Mouse (Mus musculus): Measurements from ENCODE around the gene Pcolce2. TPM values are rescaled to one million over a fixed set of nuclear protein-coding genes. Genes with fewer than 3 reads are reported as not detected.

Gene Pcolce2
- total and polyA plus RNA-seq, 3 experiments, result not detected

DNA sequence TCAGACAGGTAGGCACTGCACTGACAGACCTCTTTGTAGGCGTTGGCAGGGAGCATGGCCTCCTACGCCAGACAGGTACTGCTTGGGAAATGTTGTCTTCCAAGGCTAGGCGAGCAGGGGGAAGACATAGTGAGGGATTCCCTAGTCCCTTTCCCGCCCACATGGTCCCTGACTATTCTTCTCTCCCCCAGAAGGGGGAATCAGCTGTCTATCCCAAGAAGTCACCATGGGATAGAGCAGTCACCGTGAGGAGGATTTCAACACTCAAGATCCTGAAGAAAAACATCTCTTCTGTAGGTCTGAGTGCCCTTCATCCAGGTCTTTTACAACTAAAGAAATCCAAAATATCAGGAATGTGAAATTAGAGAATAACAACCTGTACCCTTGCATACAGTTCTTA, 30.2 kb upstream of the Pcolce2 start:
- no peak for DNase-seq (ENCODE audit: low read depth, low spot score)
- no peak overlapping the region for H3K27ac ChIP-seq (ENCODE audit: control insufficient read depth, low read depth, low read length)
- H3K4me1 ChIP-seq (ENCODE audit: control insufficient read depth in 1 of 2, insufficient read depth in 2 of 2, low read length in 2 of 2), result no peaks in the 10 kb centered on the region
- no peak overlapping the region for H3K4me3 ChIP-seq (ENCODE audit: control insufficient read depth in 1 of 2, insufficient read depth in 1 of 2, low read depth in 2 of 2, low read length in 2 of 2)
- TF ChIP-seq E2F4 (IDR thresholded peaks at IDR 0.05; ENCODE audit: borderline replicate concordance, low read depth, low read length) (no peak), USF2 (IDR thresholded peaks at IDR 0.05; ENCODE audit: borderline replicate concordance in 1 of 2, insufficient read depth in 1 of 2, low read depth in 1 of 2, low read length in 2 of 2) (no peak), ZKSCAN1 (IDR thresholded peaks at IDR 0.05; ENCODE audit: low read depth, low read length) (no peak), TAL1 (IDR thresholded peaks at IDR 0.05; ENCODE audit: low read length) (no peak), POLR2AphosphoS5 (IDR thresholded peaks at IDR 0.05; ENCODE audit: borderline replicate concordance, low read depth, low read length) (no peak)
- no peaks in the 10 kb centered on the region for H3K9me3 ChIP-seq (replicated peaks; ENCODE audit: insufficient read depth, low read length)
- peaks cover 0 to 1% of the 10 kb centered on the region in 2 experiments; a peak in 2 of 4 replicates for H3K27me3 ChIP-seq (ENCODE audit: control insufficient read depth in 1 of 2, insufficient read depth in 2 of 2, low read length in 2 of 2)
- H3K79me2 ChIP-seq (ENCODE audit: control insufficient read depth, insufficient read depth, low read length, poor library complexity), result no peaks in the 10 kb centered on the region
- H3K36me3 ChIP-seq (ENCODE audit: control insufficient read depth in 1 of 2, insufficient read depth in 2 of 2, low read length in 2 of 2), result no peaks in the 10 kb centered on the region
- no peak overlapping the region for H3K9ac ChIP-seq (ENCODE audit: control insufficient read depth, low read depth, low read length, poor library complexity, severe bottlenecking)

DNA sequence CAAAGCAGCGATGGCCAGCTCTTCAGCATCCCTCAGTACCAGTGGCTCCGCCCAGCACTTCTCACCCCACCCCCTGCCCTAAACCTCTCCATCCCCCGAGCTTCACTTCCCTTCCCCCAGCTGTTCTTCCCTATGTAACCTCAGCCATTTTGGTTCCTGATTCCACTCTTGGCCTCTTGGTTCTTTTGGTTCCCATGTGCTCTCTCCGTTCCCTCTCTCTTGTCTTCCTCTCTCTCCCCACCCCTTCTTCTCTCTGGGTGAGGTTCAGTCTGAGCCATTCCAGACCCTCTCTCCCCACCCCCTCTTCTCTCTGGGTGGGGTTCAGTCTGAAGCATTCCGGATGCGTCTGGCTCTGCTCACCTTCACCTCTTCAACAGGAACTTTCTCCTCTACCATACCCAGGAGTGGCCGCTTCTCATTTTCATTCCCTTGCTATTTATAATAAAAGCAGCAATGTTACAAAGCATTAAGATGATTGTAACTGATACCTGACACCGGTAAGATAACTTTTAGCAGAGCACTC, 25.1 kb upstream of the Pcolce2 start:
- H3K79me2 ChIP-seq (ENCODE audit: control insufficient read depth, insufficient read depth, low read length, poor library complexity), result no peaks in the 10 kb centered on the region
- no peak overlapping the region for H3K4me3 ChIP-seq (ENCODE audit: control insufficient read depth in 1 of 2, insufficient read depth in 1 of 2, low read depth in 2 of 2, low read length in 2 of 2)
- no peak for DNase-seq (ENCODE audit: low read depth, low spot score)
- no peaks in the 10 kb centered on the region for H3K27me3 ChIP-seq (ENCODE audit: control insufficient read depth in 1 of 2, insufficient read depth in 2 of 2, low read length in 2 of 2)
- TF ChIP-seq MAFK (IDR thresholded peaks at IDR 0.05; ENCODE audit: borderline replicate concordance, low read depth, low read length), result no peak
- no peak for TF ChIP-seq NELFE (IDR thresholded peaks at IDR 0.05; ENCODE audit: low read depth, low read length)
- no peak for TF ChIP-seq MAZ (IDR thresholded peaks at IDR 0.05; ENCODE audit: low read depth, low read length)
- TF ChIP-seq UBTF (IDR thresholded peaks at IDR 0.05; ENCODE audit: borderline replicate concordance, insufficient read depth, low read depth, low read length), result no peak
- TF ChIP-seq ZC3H11A (IDR thresholded peaks at IDR 0.05; ENCODE audit: low read depth, low read length), result no peak
- no peak for TF ChIP-seq SMC3 (IDR thresholded peaks at IDR 0.05; ENCODE audit: low read depth, low read length)
- TF ChIP-seq GABPA (IDR thresholded peaks at IDR 0.05; ENCODE audit: low read depth, low read length), result no peak
- TF ChIP-seq ZKSCAN1 (IDR thresholded peaks at IDR 0.05; ENCODE audit: low read depth, low read length), result no peak
- no peak for TF ChIP-seq POLR2A (IDR thresholded peaks at IDR 0.05; ENCODE audit: control insufficient read depth in 1 of 2, insufficient read depth in 1 of 2, low read depth in 1 of 2, low read length in 2 of 2, poor library complexity in 1 of 2)
- no peak for TF ChIP-seq NRF1 (IDR thresholded peaks at IDR 0.05; ENCODE audit: insufficient read depth, low read depth, low read length, poor library complexity, severe bottlenecking)
- TF ChIP-seq USF1 (IDR thresholded peaks at IDR 0.05; ENCODE audit: low read depth, low read length), result no peak
- no peak for TF ChIP-seq KAT2A (conservative IDR thresholded peaks at IDR 0.05; ENCODE audit: low read depth, low read length)
- no peak for TF ChIP-seq POLR2AphosphoS2 (IDR thresholded peaks at IDR 0.05; ENCODE audit: low read length)
- no peak for TF ChIP-seq MYC (IDR thresholded peaks at IDR 0.05; ENCODE audit: low read depth, low read length)
- TF ChIP-seq RAD21 (IDR thresholded peaks at IDR 0.05; ENCODE audit: low read depth, low read length), result no peak
- TF ChIP-seq MAX (IDR thresholded peaks at IDR 0.05; ENCODE audit: low read length), result no peak
- no peak for TF ChIP-seq TAL1 (IDR thresholded peaks at IDR 0.05; ENCODE audit: low read length)
- no peak for TF ChIP-seq POLR2AphosphoS5 (IDR thresholded peaks at IDR 0.05; ENCODE audit: borderline replicate concordance, low read depth, low read length)
- no peak for TF ChIP-seq ZNF384 (IDR thresholded peaks at IDR 0.05; ENCODE audit: low read depth, low read length)
- no peak overlapping the region for H3K27ac ChIP-seq (ENCODE audit: control insufficient read depth, low read depth, low read length)
- no peaks in the 10 kb centered on the region for H3K36me3 ChIP-seq (ENCODE audit: control insufficient read depth in 1 of 2, insufficient read depth in 2 of 2, low read length in 2 of 2)
- H3K4me1 ChIP-seq (ENCODE audit: control insufficient read depth in 1 of 2, insufficient read depth in 2 of 2, low read length in 2 of 2), result no peaks in the 10 kb centered on the region
- no peaks in the 10 kb centered on the region for H3K9me3 ChIP-seq (replicated peaks; ENCODE audit: insufficient read depth, low read length)
- H3K9ac ChIP-seq (ENCODE audit: control insufficient read depth, low read depth, low read length, poor library complexity, severe bottlenecking), result no peak overlapping the region

Measured in MEL (cell line).